Mouse (Mus musculus): ENCODE data around the gene Gm5926. TPM values are rescaled to one million over a fixed set of nuclear protein-coding genes. Genes with fewer than 3 reads are reported as not detected.
"Not testable (repeated sequence)": the region's sequence is repeated elsewhere in the genome, so short reads cannot be mapped to it uniquely, and the experiment has no call there.

Gm5926 gene
- polyA plus RNA-seq (2012; ENCODE audit: insufficient read depth, insufficient read length, missing spikeins) = not detected in 2 replicates

GRCm38 (mm10) chrX:32650416-32650815 is at the start of gene Gm5926:
Gene Gm5926 (plus strand): TSS chrX:32650716.
- not testable (repeated sequence) for H3K4me3 ChIP-seq (ENCODE audit: insufficient read depth, low read length); H3K4me1 ChIP-seq (ENCODE audit: control insufficient read depth, insufficient read depth, low read length); H3K27ac ChIP-seq (ENCODE audit: insufficient read depth, low read depth, low read length)

- H3K4me1 ChIP-seq (ENCODE audit: control insufficient read depth, insufficient read depth, low read length); H3K27ac ChIP-seq (ENCODE audit: insufficient read depth, low read depth, low read length); H3K4me3 ChIP-seq (ENCODE audit: insufficient read depth, low read length): not testable (repeated sequence)
These were observed 49.5 kb upstream of the Gm5926 start for GRCm38 (mm10) chrX:32601008-32601407.

- H3K4me1 ChIP-seq (ENCODE audit: control insufficient read depth, insufficient read depth, low read length); H3K27ac ChIP-seq (ENCODE audit: insufficient read depth, low read depth, low read length); H3K4me3 ChIP-seq (ENCODE audit: insufficient read depth, low read length): not testable (repeated sequence)
These were observed 49.1 kb upstream of the Gm5926 start for GRCm38 (mm10) chrX:32601425-32601824.

Other genes starting within 250 kb of the Gm5926 start
- gene Btbd35f1, start 90.7 kb upstream of the Gm5926 start, polyA plus RNA-seq (2012; ENCODE audit: insufficient read depth, insufficient read length, missing spikeins) = not detected in 2 replicates
- not detected in 2 replicates for gene Btbd35f21, start 75.4 kb downstream of the Gm5926 start, polyA plus RNA-seq (2012; ENCODE audit: insufficient read depth, insufficient read length, missing spikeins)
- not detected in 2 replicates for gene Btbd35f30, start 243.9 kb downstream of the Gm5926 start, polyA plus RNA-seq (2012; ENCODE audit: insufficient read depth, insufficient read length, missing spikeins)

Measured in bone marrow macrophage, adult 2 months (primary cell).